Mouse (Mus musculus) heart, adult 2 months (tissue): ENCODE results near the gene Has3.

Experiments
- CTCF ChIP-seq: fragments of 200-600 bp; IDR thresholded peaks from 2 replicates; pipeline ENCODE4 v1.8.1; 2022; ENCODE audit warnings: antibody characterized with exemption, mild to moderate bottlenecking, moderate library complexity
- EP300 ChIP-seq: fragments of 200-500 bp; IDR thresholded peaks from 2 replicates; pipeline ENCODE4 v1.6.1; 2011; ENCODE audit warnings: low read depth, low read length, control low read depth; ENCODE audit not compliant: insufficient read depth

GRCm38 (mm10) chr8:106870537-106871327 is 690 bp downstream of the Has3 start:
- peak; percentile 66 for TF ChIP-seq CTCF
- 0 out of 2 replicates have a peak, but pooled peaks have one; percentile 11 for TF ChIP-seq EP300
